Mouse (Mus musculus) layer of hippocampus, adult 11-12 months (tissue): ENCODE data around the gene Hdac4.
A peak's percentile ranks its signal among the peaks of the same experiment; 100 is the strongest.

ENCODE experiments used
- DNase-seq: peaks from one replicate; pipeline ENCODE4 v3.0.0; 2022; ENCODE audit warnings: low spot score

Gene Hdac4

DNA sequence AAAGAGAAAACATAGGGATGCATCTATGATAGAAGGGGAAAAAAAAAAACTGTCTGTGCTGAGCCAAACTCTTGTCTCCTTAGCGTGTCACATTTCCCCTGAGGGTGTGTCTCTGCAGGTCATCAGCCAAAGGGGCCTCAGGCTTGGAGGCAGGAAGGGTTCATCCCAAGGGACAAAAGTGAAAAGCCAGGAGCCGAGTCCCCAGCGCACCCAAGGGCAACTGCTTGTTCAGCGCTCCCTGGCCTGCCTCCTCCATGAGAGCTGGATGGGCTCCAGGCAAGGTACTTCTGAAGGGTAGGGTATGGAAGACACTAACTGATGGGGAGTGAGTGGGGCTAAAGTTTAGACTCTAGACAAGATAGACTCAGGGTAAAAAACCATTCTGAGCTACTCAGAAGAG, 273.8 kb downstream of the Hdac4 start:
- no peak for DNase-seq

- DNase-seq = no peak
Measured at GRCm38 (mm10) chr1:91921279-91921678, 274.2 kb downstream of the Hdac4 start.

DNA sequence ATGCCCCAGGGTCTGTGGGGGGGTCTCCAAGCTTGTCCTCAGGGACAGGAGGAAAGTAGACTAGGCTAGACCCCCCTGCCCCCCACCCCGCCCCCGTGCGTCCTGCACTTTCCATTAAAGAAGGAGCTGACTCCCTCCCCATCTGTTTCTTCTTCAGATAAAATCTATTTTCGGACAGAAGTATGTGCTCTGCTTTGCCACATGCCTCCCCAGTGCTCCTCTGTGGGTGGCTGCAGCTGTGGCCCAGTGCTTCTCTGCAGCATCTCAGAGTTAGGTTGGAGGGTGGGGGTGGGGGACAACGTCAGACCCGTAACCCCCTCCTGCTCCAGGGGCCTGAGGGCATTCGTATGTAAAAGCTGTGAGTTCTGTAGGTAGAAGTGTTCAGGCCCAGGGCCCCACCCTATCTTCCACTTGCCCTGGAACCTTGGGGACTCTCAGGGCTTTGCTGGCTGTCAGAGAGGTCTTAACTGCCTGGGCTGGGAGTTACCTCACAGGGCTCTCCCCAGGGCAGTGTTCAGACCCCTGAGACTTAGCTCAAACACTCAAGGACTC, 275.4 kb downstream of the Hdac4 start:
- peak; percentile 34 for DNase-seq

DNA sequence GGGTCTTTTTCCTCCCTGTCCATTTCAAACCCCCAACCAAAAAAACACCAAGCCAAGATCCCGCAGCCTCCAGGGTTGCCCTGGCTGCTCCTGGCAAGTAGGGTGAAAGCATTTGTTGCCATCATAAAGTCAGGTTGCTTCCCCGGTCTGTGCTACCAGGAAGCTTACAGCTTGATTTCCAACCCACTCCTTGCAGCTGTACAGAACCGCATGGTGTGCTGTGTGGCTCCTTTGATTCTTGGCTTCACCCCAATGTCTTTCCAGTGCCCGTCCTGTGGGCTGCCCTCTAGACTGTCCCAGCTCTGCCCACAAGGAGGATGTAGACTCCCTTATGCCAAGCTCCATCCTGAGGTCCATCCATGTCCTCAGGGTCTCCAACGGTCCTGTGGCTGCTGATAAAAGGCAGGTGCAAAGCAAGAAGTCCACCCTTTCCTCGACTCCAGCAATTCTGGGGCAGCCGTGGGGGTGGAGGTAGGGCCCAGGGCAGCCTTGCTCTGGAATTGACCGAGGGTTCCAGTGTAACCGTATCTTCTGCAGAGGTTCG, 277.2 kb downstream of the Hdac4 start:
- no peak for DNase-seq

GRCm38 (mm10) chr1:91917596-91917995, 277.9 kb downstream of the Hdac4 start:
- no peak for DNase-seq

DNA sequence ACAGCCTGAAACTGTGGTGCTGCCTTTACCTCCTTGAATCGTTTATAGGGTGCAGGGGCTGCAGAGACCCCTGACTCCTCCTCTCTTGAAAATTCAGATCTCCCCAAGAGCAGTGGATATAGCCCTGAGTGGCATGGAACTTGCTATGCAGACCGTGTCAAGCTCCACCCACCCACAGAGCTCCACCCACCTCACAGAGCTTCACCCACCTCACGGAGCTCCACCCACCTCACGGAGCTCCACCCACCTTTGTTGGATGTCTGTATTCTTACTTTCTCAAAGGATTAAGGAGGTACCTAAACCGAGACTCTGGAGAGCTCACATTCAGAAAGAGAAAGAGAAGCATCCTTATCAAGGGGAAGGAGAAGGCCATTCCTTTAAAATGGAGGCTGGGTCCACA, 279.5 kb downstream of the Hdac4 start:
- no peak for DNase-seq

DNA sequence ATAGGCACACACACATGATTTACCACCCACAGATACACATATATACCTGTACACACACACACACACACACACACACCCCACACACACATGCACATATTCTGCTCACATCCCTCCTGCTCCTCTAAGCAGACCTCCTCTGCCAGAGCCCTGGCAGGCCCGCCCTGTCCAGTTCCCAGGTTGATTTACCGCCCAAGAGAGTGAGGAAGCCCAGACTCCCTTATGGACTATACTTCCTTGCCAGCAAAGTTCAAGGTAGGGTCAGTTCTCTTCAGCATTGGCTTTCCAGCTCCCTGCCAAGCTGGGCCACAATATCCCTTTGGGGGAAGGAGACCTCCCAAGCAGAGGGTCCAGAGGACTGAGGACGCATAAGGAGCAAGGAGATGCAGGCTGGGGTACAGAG, 280.9 kb downstream of the Hdac4 start:
- no peak for DNase-seq

- no peak for DNase-seq
Measured at GRCm38 (mm10) chr1:91913850-91914249, 281.6 kb downstream of the Hdac4 start.

GRCm38 (mm10) chr1:91912227-91913119, 283.0 kb downstream of the Hdac4 start:
- no peak for DNase-seq

- no peak for DNase-seq
Measured at GRCm38 (mm10) chr1:91905268-91905667, 290.2 kb downstream of the Hdac4 start.

DNA sequence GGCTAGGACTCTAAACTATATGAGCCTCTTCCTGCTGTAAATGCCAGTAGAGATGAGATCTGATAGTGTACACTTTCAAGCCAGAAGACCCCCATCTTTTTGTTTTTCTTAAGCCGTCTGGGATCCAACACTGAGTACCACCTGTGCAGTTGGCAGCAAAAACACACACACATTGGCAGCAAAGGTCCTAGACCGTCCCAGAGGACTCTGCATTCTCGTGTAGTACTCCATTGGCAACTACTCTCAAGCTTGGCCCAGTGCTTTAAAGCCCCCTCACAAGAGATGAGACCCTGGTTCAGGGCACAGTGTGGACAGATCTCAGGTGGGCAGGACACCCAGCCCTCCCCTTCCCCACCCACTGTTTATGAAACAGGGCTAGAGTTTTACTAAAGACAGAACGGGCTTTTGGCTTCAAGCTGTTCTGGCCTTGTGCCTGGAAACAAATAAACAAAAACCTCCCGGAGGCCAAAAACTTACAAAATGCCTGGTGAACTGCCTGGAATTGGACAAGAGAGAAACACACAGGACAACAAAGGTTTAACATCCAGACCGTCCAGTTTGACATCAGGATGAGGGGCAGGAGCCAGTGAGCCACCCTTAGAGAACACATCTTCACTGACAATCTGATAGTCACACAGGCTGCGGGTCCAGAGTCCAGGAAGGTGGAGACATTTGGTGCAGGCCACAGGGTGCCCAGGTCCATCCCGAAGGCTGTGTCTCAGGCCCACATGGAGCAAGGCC, 292.1 kb downstream of the Hdac4 start:
- no peak for DNase-seq

- DNase-seq = no peak
Measured at GRCm38 (mm10) chr1:91897078-91897477, 298.4 kb downstream of the Hdac4 start.

DNA sequence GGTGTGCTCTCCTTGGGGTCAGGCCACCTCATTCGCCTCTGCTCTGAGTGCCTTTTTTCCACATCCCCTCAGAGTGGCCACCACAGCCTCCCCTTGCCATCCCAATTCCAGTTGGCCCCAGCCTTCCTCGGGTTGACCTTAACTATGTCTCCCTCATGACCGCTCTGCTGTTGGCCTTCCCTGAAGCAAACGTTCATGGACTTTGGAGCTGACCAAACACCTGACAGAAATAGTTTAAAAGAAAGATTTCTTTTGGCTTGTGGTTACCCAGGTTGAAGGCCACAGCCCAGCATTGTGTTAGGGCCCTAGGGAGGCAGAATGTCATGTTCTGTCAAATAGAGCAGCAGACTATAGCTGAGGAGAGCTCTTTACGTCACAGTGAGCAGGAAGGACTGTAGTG, 301.2 kb downstream of the Hdac4 start:
- no peak for DNase-seq

GRCm38 (mm10) chr1:91893598-91893997, 301.9 kb downstream of the Hdac4 start:
- no peak for DNase-seq

DNA sequence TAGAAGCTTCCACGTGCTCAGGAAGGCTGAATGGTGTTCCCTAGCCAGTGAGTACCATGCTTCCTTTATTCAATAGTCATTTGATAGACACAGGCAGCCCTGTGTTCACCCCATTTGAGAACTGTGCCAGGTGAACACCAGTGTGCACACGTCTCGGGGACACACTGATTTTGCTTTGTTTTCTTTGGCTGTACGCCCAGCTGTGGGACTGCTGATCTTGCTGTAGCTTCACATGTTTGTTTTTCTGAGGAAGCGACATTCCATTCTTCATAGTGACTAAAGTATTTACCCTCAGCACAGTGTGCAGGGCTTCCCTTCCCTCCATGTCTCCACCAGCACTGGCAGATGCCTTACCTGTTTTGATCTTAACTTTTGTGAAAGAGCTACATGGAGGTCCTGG, 312.4 kb downstream of the Hdac4 start:
- no peak for DNase-seq

DNA sequence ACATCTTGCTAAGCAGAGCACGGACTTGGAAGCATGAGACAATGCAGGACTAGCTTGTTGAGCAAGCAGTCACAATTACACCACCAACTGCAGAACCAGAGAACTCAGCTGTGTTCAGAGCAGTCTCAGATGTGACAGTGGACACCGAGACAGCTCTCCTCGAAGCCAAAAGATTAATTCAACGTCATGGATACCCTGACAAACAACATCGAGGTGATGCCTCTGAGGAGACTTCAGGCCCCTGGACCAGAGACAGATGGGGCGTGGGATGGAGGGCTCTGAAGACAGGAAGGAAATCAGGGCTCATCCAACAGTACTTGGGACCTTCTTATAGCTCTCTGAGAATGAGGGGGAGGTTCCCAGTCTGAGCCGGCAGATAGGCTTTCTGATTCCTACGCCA, 314.6 kb downstream of the Hdac4 start:
- no peak for DNase-seq

- peak; percentile 36 for DNase-seq
Measured at GRCm38 (mm10) chr1:91880156-91880555, 315.3 kb downstream of the Hdac4 start.
